Mouse (Mus musculus) midbrain, embryonic 16.5 days (tissue): Measurements from ENCODE around the gene Gm12166. TPM values are rescaled to one million over a fixed set of nuclear protein-coding genes. Genes with fewer than 3 reads are reported as not detected.

Experiments used
- ATAC-seq: fragments of 200-750 bp; cut with Nextera tagmentation; 2 replicates; pipeline ENCODE4 v1.8.0; 2017; ENCODE audit warnings: moderate TSS enrichment
- H3K27ac ChIP-seq: fragments of 300-500 bp; sonication (generic); 2 replicates; pipeline ENCODE4 v1.5.1; 2014; ENCODE audit warnings: mild to moderate bottlenecking, low read length, mixed read lengths
- H3K27me3 ChIP-seq: fragments of 300-500 bp; sonication (generic); 2 replicates; pipeline ENCODE4 v1.6.1; 2014; ENCODE audit warnings: low read depth, low read length, mixed read lengths; ENCODE audit not compliant: control insufficient read depth, insufficient read depth
- H3K36me3 ChIP-seq: fragments of 300-500 bp; sonication (generic); 2 replicates; pipeline ENCODE4 v1.6.1; 2014; ENCODE audit warnings: mild to moderate bottlenecking, low read length, moderate library complexity, mixed read lengths; ENCODE audit not compliant: control insufficient read depth, insufficient read depth
- H3K4me1 ChIP-seq: fragments of 300-500 bp; sonication (generic); 2 replicates; pipeline ENCODE4 v1.6.1; 2014; ENCODE audit warnings: mild to moderate bottlenecking, low read length, mixed read lengths; ENCODE audit not compliant: control insufficient read depth, insufficient read depth
- H3K4me2 ChIP-seq: fragments of 300-500 bp; sonication (generic); 2 replicates; pipeline ENCODE4 v1.6.1; 2014; ENCODE audit warnings: mild to moderate bottlenecking, low read length, mixed read lengths
- H3K4me3 ChIP-seq: fragments of 300-500 bp; sonication (generic); 2 replicates; pipeline ENCODE4 v1.5.1; 2014; ENCODE audit warnings: low read depth, mild to moderate bottlenecking, low read length, moderate library complexity, mixed read lengths
- H3K9ac ChIP-seq: fragments of 300-500 bp; sonication (generic); 2 replicates; pipeline ENCODE4 v1.6.1; 2014; ENCODE audit warnings: low read depth, low read length, mixed read lengths
- H3K9me3 ChIP-seq: fragments of 300-500 bp; sonication (generic); replicated peaks from 2 replicates; pipeline ENCODE4 v1.6.1; 2014; ENCODE audit warnings: mild to moderate bottlenecking, low read length, mixed read lengths; ENCODE audit not compliant: control insufficient read depth, poor library complexity, severe bottlenecking
- WGBS: fragments of 180-500 bp; shearing (Covaris S2); extraction: QIAGEN DNeasy Blood & Tissue Kit; methylation state at CpG from one replicate; pipeline ENCODE4 v1.1.7; 2014; 5-methylcytosine and 5-hydroxymethylcytosine counted together
- polyA plus RNA-seq: library from polyadenylated mRNA; unstranded; fragments of >200 nt; fragmentation: Nextera tagmentation; extraction: Ambion mirVana; gene quantifications from 2 replicates; pipeline ENCODE4 v1.2.1, GENCODE M21; 2015

Gm12166 gene
- polyA plus RNA-seq, 1 experiment from 2014 or later = 4.7 TPM

GRCm38 (mm10) chr11:46076442-46077158, 24.5 kb upstream of the Gm12166 start:
- 93% methylated on average over 11 of the region's 11 CpGs for WGBS
- no peak for ATAC-seq
- H3K9ac ChIP-seq = no peak overlapping the region
- no peaks in the 10 kb centered on the region for H3K9me3 ChIP-seq
- H3K27me3 ChIP-seq = no peaks in the 10 kb centered on the region
- no peak overlapping the region for H3K4me3 ChIP-seq
- H3K4me2 ChIP-seq = no peak overlapping the region
- peaks cover 13% of the 10 kb centered on the region for H3K36me3 ChIP-seq
- H3K27ac ChIP-seq = no peak overlapping the region
- peaks cover 6% of the 10 kb centered on the region; the same call in 1 of the 2 replicates for H3K4me1 ChIP-seq

DNA sequence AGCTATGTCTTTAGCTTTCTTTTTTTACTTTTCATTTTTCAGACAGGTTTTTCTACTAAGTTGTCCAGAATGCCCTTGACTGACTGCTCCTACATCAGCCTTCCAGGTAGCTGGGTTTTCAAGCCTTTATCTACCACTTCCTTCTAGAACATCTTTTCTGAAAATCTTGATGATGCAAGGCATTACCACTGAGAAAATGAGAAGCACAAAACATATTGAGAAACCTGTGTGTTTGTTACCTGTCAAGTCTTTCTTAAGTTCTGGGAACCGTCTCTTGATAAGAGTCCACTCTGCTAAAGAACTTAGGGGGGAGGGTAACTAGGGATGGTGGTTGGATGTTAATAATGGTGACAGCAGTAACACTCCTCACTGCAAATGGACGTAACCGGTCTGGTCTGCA, 23.4 kb upstream of the Gm12166 start:
- WGBS = 94% methylated on average over 3 of the region's 3 CpGs
- ATAC-seq = no peak
- Histone ChIP-seq H3K27me3 (no peaks in the 10 kb centered on the region), H3K9ac (no peak overlapping the region), H3K4me1 (peaks cover 6% of the 10 kb centered on the region; the same call in 1 of the 2 replicates), H3K4me2 (no peak overlapping the region), H3K4me3 (no peak overlapping the region), H3K9me3 (no peaks in the 10 kb centered on the region), H3K36me3 (peaks cover 13% of the 10 kb centered on the region), H3K27ac (no peak overlapping the region)

DNA sequence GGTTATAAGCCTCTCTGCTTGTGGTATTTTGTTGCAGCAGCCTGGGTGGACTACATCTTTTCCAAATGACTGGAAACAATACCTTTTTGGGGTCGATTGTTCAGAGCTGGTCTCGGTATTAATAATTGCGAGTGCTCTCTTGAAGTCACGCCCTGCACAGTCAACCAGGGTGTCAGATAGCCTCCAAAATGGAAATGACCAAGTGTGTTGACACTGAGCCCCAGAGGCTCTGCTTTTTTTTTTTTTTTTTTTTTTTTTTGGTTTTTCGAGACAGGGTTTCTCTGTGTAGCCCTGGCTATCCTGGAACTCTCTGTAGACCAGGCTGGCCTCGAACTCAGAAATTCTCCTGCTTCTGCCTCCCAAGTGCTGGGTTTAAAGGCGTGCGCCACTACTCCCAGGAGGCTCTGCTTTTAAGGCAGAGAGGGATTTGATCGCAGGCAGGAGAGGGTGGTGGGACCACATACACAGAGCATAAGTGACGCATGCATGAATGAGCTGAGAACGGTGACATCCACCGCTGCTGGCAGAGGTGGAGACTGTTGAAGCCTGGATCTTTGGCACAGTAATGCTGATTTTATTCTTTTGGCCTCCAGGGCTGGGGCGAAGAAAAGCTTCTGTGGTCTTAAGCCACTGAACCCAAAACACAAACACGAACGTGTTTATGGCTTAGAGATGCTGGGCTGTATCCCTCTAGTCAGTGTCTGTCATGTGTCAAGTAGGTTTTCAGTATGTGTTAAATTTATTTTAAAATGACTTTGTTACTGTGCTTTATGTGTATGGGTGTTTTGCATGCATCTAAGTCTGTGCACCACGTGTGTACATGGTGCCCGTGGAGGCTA, 21.9 kb upstream of the Gm12166 start:
- no peak overlapping the region for H3K9ac ChIP-seq
- no peak overlapping the region for H3K27ac ChIP-seq
- WGBS = 86% methylated on average over 17 of the region's 17 CpGs
- no peak for ATAC-seq
- peaks cover 13% of the 10 kb centered on the region for H3K36me3 ChIP-seq
- H3K27me3 ChIP-seq = no peaks in the 10 kb centered on the region
- H3K9me3 ChIP-seq = no peaks in the 10 kb centered on the region
- peaks cover 16% of the 10 kb centered on the region for H3K4me1 ChIP-seq
- H3K4me2 ChIP-seq = no peak overlapping the region
- no peak overlapping the region for H3K4me3 ChIP-seq

DNA sequence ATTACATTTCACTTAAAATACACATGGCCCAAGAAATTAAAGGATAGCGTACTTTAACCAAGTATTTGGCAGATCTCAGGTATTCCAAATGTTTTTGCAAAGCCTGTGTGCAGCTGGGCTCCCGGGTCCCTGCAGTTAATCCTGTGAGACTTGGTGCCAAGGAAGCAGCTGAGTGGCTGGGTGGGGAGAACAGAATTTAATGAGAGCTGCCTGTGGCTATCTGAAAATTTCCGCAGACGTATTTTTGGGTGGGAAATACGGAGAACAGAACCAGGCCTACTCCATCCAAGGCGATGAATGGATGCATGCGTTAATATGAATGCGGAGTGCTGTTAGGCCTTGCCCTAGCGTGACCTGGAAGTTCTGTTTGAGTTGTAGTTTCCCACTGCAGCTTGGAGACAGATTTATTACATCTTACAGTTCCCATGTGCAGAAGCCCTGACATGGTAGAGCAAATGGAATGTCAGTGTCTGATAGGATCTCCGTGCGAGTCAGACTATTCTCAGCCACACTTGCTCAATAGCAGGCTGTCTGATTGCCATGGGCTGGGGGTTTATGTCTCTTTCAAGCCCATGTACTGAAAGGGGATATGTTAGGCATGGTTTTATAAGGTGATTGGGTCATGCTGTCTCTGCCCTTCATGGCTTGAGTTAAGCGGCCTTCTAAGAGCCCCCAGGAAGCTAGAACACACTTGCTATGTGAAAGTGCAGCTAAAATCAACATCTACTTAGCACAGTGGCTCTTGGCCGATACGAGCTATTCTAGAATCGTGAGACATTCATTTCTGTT, 21.1 kb upstream of the Gm12166 start:
- H3K36me3 ChIP-seq = peaks cover 13% of the 10 kb centered on the region
- H3K9me3 ChIP-seq = no peaks in the 10 kb centered on the region
- H3K27me3 ChIP-seq = no peaks in the 10 kb centered on the region
- no peak overlapping the region for H3K4me3 ChIP-seq
- H3K4me1 ChIP-seq = peaks cover 17% of the 10 kb centered on the region
- no peak for ATAC-seq
- no peak overlapping the region for H3K9ac ChIP-seq
- no peak overlapping the region for H3K27ac ChIP-seq
- no peak overlapping the region for H3K4me2 ChIP-seq
- WGBS = 74% methylated on average over 15 of the region's 15 CpGs

GRCm38 (mm10) chr11:46072466-46073060, 20.4 kb upstream of the Gm12166 start:
- Histone ChIP-seq H3K27ac (no peak overlapping the region), H3K9me3 (no peaks in the 10 kb centered on the region), H3K4me1 (peaks cover 17% of the 10 kb centered on the region), H3K4me2 (no peak overlapping the region), H3K36me3 (peaks cover 9% of the 10 kb centered on the region), H3K4me3 (no peak overlapping the region), H3K27me3 (no peaks in the 10 kb centered on the region), H3K9ac (no peak overlapping the region)
- ATAC-seq = no peak
- 74% methylated on average over 8 of the region's 8 CpGs for WGBS

GRCm38 (mm10) chr11:46070789-46071188, 18.7 kb upstream of the Gm12166 start:
- ATAC-seq = no peak
- H3K27me3 ChIP-seq = no peaks in the 10 kb centered on the region
- H3K27ac ChIP-seq = no peak overlapping the region
- H3K9ac ChIP-seq = no peak overlapping the region
- WGBS = 71% methylated on average over 8 of the region's 8 CpGs
- H3K4me3 ChIP-seq = no peak overlapping the region
- no peak overlapping the region for H3K4me2 ChIP-seq
- no peaks in the 10 kb centered on the region for H3K36me3 ChIP-seq
- H3K4me1 ChIP-seq = peaks cover 20% of the 10 kb centered on the region
- no peaks in the 10 kb centered on the region for H3K9me3 ChIP-seq

DNA sequence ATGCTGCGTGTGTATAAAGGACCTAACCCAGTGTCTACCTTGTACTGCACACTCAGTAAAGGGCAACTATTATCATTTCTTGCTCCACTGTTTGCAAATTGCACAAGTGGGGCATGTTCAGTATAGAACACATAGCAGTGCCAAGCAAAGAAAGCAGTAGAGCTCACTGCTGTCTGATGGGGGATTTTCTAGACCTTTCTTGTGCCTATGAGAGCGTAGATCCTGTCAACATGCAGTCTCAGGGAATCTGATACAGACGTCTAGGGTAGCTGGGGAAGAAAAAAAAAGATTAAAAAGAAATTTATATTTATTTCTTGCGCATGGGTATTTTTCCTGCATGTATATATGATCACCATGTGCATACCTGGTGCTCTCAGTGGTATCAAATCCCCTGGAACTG, 18.0 kb upstream of the Gm12166 start:
- WGBS = 73% methylated on average over 4 of the region's 4 CpGs
- H3K27ac ChIP-seq = no peak overlapping the region

DNA sequence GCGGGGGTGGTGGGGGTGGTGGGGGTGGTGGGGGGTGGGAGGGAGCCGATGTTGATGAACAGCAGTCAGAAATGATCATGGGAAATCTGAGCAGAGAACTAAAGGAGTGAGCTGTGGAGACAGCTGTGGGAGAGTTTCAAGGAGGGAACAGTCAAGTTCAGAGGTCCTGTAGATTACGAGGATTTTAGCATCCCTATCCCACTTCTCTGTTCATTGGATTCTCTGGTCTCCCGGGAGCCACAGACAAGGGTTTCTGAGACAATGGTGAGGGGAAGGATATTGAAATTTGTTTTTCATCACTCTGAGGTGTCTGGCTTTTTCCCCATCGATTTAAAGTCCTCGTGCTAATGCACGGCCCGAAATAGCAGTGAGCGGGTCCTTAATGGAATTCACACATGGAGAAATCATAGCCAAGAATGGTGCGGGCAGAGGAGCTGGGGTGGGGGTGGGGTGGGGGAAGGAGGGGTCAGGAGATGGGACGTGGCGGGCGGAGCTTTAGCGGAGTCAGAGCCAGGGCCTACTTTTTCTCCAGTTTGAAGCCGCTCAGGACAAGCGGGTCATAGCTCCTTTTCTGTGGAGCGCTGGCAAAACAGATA, 17.4 kb upstream of the Gm12166 start:
- ATAC-seq = no peak
- H3K9ac ChIP-seq = no peak overlapping the region
- peaks cover 26% of the 10 kb centered on the region for H3K4me1 ChIP-seq
- H3K27ac ChIP-seq = no peak overlapping the region
- no peaks in the 10 kb centered on the region for H3K9me3 ChIP-seq
- no peak overlapping the region; the same call in 1 of the 2 replicates for H3K4me2 ChIP-seq
- 20% methylated on average over 17 of the region's 17 CpGs for WGBS
- no peaks in the 10 kb centered on the region for H3K36me3 ChIP-seq
- no peaks in the 10 kb centered on the region for H3K27me3 ChIP-seq
- no peak overlapping the region for H3K4me3 ChIP-seq

More for the DNA sequence above, 18.0 kb upstream of the Gm12166 start:
- peaks cover 21% of the 10 kb centered on the region for H3K4me1 ChIP-seq
- no peak overlapping the region for H3K9ac ChIP-seq
- no peak overlapping the region for H3K4me2 ChIP-seq
- H3K4me3 ChIP-seq = no peak overlapping the region
- H3K27me3 ChIP-seq = no peaks in the 10 kb centered on the region
- H3K36me3 ChIP-seq = no peaks in the 10 kb centered on the region
- H3K9me3 ChIP-seq = no peaks in the 10 kb centered on the region
- ATAC-seq = no peak
